Mouse (Mus musculus) frontal cortex, adult (tissue): ENCODE data around the gene Pla2g6.

Experiments used
- ATAC-seq: cut with Nextera tagmentation; 2 replicates; pipeline ENCODE4 v1.9.2; 2017; ENCODE audit warnings: mild to moderate bottlenecking, moderate library complexity, mixed read lengths; ENCODE audit not compliant: low TSS enrichment

Pla2g6 gene

DNA sequence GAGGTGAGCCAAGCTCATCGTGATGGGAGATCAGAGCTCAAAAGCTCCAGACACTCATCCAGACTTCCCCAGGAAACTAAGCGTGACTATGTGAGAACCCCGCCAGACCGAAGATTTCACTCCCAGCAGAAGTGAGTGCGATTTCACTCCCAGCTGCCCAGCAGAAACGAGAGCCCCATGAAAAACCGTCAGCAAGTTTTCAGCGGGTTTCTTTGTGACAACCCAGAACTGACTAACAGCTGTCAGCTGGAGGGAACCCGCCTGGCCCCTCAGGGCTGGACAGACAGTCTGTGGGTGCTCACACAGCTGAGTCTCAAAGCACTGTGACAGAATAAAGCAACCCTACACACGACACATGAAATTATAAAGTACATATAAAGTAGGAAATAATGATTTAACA is 50.5 kb downstream of the Pla2g6 start:
- ATAC-seq: no peak

DNA sequence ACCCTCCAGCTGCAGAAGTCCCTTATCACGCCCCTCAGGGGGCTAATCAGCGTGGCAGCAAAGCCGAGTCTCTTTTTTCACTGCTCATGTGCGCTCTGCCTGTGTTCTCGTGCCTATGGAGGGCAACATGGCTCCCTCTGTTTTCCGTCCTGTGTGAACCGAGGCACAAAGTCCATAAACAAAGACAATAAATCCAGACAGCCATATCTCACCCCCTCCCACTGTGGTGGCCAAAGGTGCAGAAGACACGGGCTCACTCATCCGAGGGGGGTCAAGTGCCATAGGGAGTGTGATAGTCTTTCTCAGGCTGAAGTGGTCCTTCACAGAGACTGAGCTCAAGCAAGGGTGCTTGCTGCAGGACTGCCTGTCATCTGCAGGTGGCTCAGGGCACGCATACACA is 55.2 kb downstream of the Pla2g6 start:
- ATAC-seq: no peak

DNA sequence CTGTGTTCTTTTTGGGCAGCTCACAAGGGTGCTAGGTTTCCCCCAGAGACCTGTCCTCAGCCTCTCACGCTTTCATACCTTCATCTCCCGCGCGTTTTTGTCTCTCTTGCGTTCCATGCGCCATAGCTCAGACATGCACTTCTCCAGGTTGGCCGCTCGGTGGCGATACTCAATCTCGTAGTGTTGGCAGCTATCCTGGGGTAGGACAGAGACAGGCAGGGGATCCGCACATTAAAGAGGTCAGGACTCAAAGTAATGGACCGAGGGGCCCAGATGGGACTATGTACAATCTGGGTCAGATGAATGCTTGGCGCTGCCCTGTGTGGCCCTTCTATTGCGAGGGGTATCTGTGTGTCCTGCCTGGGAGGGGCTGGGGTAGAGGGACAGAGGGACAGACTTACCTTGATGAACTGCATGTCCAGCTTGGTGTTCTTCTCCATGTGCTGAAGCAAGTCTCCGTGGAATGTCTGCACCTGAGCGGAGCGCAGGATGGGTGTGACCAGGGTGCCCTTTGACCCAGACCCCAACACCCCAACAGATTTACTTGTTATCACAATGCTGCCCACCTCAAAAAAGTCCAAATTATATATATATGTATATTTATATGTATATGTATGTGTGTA is 57.0 kb downstream of the Pla2g6 start:
- peak; percentile 47; the same call in 1 of the 2 replicates for ATAC-seq

DNA sequence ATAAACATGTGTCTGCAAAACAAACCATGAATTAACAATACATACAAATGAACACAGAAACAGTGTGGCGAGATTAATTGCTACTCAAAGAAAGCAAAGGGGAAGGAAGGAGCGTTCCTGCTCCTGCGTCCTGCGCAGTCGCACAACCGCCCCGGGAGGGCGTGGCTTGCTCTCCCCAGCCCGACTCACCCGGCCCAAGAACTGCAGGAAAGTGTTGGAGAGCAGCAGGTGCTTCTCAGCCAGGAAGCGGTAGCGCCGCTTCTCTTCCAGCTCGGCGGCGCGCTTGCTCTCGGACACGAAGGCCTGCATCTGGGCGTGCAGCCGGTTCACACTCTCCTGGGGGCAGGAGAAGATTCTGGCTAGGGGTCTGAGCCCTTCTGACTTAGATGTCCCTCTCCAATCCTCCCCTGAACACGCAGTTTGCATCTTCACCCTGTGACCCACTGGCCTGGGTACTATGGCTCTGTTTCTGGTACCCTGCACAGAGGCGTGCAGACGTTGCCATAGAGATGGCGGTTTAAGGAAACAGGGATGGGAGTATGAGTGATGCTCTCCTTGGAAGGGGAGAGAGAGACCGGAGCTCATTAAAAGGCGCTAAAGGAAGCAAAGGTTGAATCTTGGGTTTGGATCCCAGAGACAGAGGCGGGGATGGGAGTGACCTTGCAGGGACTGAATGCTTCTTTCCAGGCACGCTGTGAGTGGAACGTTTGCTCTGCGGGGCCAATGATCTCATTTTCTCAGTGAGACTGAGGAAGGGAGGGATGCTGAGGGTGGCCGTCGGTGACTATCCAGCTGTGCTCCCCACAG is 57.7 kb downstream of the Pla2g6 start:
- peak; percentile 69; the same call in 1 of the 2 replicates for ATAC-seq

DNA sequence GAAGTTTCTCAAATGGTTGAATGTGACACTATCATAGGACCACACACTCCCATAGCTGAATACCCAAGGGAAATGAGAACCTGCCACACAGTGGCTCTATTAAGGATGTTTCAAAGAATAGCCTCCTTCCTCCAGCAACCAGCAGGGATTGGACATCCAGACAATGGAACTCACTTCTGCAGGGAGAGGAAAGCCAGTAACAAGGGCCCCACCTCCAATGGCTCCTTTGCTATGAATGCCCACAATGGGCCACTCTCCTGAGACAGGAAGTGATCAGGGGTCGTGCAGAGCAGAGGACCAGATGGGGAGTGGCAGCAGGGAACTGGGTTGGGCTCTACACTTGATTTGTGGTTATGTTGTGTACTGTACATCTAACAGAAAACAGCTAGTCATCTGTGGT is 59.7 kb downstream of the Pla2g6 start:
- no peak for ATAC-seq

DNA sequence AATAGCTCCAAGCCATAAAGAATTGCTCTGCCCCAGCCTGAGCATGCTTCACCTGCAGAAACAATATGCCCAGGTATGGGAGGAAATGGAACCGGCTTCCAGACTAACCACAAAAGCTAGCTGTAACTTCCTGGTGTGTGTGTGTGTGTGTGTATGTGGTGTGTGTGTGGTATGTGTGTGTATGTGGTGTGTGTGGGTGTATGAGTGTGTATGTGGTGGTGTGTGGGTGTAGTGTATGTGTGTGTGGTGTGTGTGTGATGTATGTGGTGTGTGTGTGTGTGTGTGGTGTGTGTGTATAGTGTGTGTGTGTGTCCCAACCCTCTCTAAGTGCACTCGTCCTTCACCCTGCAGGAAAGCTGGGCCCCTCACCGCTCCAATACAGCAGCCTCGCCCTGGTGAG is 62.8 kb downstream of the Pla2g6 start:
- ATAC-seq: no peak

DNA sequence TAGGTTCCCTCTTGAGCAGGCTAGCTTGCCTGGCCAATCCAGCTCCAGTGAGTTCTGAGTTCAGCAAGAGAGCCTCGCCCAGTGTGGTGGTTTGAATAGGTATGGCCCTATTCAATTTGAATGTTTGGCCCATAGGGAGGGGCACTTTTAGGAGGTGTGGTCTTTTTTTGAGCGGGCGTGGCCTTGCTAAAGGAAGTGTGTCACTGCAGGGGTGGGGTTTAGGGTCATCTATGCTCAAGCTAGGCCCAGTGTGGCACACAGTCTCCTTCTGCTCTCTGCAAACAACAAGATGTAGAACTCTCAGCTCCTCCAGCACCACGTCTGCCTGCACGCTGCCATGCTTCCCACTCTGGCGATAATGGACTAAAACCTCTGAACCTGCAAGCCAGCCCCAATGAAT is 64.5 kb downstream of the Pla2g6 start:
- no peak for ATAC-seq

DNA sequence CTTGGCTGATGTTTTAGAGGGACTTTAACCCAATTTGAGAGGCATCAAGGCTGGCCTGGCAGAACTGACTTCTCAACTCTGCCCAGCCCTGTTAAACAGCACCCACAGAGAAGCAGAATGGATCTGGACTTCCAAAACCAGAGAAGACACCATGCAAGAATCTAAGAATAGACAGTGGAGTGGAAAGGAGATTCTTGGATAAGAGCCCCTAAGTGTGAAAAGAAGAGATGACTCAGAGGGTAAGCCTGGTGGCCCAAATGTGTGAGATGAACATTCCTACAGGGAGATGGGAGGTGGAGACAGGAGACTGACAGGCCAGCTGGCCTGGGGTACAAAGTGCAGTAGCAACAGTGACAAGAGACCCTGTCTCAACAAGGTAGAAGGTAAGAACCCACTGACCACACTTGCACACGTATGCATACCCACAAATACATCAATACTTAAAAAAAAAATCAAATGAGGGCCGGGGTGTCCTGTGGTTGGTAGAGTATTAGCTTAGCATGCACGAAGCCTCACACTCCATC is 65.3 kb downstream of the Pla2g6 start:
- ATAC-seq: peak; percentile 66

DNA sequence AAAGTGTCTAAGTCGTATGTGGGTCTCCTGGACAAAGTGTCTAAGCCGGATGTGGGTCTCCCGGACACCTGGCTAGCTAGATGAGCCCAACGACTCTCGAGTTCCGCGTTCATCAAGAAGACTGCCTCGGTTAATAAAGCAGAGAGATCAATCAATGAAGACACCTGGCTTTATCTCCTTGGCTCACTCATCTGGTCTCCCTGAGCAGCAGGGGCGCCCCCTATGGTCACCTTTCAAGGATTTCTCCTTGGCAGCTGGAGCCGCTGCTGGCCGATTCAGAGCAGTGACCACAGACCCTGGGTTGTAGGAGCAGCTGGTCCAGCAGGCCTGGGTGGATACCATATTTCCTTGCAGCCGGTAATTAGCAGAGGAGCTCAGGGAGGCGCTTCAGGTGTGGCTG is 65.8 kb downstream of the Pla2g6 start:
- no peak for ATAC-seq

DNA sequence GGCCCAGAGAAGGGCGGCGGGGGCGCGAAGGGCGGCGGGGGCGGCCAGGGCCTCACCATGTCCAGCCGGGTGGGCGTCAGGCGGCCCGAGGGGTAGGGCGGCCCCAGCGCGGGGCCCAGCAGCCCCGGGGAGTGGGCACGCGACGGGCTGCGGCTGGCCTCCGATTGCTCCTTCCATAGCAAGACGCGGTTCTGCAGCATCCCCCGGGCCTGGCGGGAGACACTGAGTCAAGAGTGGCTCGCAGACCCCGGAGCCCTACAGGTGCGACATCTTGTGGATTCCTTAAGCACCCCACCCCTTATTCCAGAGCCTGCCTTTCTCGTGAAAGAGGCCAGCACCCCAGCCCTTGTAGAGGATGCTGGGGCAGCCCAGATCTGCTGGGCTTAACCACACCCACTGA is 66.4 kb downstream of the Pla2g6 start:
- ATAC-seq: no peak

DNA sequence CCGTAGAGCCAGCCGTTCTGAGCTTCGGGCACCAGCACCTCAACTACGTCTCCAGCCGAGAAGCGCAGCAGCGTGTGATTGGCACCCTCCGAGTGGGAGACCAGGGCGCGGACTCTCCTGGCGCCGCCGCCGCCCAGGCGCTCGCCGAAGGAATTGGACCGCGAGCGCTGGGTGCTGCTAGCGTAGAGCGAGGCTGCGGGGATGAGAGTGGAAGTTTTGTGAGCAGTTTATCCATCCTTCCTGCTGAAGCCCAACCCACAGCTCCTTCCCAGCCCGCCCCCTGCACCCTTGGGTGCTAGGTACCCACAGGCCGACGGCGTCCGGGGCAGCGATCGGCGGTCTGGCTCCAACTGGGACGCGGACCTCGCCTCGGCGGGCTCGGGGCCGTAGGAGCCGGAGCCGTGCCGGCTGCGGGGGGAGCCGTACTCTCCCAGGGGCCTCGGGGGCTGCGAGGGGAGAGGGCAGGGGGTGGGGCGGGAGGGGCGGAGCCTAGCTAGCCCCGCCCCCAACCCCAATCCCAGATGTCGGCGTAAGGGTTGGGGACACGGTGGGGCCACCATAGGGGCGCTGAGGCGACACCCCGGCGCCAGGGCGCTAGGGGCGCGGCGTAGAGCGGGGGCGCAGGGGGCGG is 67.0 kb downstream of the Pla2g6 start:
- ATAC-seq: peak; percentile 85

DNA sequence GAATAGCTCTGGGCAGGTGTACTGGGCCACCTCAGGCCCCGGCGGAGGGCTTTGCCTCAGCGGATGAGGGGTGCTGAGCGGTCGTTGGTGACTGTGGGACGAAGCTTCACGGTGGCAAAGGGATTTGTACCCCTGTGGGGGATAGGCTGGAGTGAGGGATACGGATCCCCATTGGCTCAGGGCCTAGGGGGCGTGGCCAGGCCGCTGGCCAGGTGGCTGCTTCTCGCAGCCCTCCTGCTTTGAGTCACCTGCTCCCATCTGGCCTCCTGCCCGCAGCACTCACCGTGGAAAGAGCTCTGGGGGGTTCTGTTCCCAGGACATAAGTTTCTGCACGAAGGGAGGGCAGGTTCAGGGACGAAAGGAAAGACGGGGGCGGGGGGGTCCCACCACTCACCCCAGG is 69.7 kb downstream of the Pla2g6 start:
- ATAC-seq: no peak

DNA sequence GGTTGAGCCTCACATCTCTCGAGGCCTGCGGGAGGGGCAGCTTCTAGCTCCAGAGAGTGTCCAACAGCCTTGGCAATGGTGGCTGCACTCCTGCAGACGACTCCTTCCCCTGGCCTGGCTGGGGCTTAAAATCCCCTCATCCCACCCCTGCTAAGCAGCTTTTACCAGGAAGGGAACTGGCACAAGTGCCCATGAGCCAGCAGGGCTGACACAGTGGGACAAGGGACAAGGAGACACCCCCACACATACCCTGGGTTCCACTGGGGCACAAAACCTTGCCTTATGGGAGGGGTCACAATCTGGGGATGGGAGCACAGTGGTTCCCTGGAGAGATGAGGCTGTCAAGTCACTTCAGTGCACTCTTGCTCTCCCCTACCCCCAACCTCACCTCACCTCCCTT is 73.5 kb downstream of the Pla2g6 start, which contains the start of gene Slc16a8:
Gene Slc16a8, minus strand, starts transcription at position 101 of the 400 bp plus-strand sequence.
- ATAC-seq: no peak

DNA sequence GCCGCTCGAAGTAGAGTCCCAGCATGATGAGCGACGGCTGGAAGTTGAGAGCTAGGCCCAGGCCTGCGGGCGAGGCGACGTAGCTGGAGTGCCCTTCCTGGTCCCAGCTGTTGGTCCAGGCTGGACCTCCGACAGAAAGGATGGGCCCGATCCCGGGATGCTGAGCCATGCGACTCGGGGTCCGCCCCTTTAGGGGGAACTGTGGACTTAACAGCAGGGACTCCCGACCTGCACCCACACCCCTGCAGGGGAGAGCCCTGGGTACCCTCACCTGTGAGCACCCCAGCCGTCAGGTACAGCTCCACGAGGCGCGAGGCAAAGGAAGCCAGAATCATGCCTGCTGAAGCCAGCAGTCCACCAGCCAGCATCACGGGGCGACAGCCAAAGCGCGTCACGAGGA is 75.6 kb downstream of the Pla2g6 start:
- no peak for ATAC-seq

DNA sequence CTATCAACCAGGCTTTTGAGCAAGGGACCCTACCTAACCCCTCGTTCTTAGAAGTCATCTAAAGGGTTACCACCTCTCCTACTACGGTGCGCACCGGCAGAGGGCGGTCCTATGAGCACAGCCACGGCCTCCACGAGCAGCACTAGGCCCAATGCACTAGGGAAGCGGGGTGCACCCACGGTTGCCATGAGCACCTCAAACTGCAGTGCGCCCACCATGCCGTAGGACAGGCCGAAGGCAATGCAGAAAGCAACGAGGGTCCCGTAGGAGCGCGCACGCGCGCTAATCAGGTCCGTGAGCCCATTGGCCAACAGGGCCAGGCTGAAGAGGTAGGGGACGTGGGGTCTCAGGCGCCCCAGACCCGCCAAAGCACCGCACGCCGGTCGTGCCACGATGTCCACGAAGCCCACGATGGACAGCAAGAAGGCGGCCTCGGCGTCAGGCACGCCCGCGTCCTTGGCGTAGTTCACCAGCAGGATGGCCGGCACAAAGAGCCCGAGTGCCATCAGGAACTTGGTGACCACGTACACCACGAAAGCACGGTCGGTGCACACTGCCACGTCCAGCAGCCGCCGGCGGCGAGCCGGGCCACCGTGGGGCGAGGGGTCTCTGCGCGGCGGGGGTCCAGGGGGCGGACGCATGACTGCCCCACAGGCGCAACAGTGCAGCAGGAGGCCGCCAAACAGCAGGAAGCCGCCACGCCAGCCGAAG is 76.3 kb downstream of the Pla2g6 start:
- ATAC-seq: peak; percentile 66

DNA sequence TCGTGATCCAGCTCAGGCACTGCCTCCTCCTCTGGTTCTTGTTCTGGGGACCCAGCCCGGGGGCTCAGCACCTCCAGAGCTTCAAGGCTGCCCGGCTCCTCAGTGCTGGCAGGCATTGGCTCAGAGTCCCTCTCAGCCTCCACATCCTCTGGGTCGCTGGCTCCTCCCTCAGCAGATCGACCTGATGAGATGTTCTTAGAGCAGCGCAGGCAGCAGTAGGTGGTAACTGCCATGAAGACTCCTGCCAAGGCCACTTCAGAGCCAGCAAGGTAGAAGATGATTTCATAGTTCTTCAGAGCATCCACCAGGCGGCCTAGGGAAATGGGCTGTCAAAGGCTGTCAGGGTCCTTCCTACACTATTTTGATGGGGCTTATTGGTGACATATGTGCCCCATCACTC is 77.0 kb downstream of the Pla2g6 start:
- peak; percentile 70 for ATAC-seq

DNA sequence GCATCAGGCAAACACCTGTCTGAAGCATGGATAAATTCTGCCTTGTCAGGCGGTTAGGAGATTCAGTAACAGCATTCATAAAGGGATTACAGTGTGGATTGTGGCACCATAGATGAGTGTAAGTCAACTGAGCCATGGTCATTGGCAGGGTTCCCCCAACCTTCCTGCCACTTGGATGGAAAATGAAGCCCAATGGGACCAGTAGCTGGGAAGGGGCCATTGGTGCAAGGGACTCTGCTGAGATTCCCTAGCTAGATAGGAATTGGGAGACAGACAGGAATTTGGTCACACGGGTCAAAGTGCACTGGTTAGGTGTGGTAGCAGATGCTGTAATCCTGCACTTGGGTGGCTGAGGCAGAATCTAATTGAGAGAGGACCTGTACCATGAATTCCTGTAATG is 78.0 kb downstream of the Pla2g6 start:
- ATAC-seq: no peak

DNA sequence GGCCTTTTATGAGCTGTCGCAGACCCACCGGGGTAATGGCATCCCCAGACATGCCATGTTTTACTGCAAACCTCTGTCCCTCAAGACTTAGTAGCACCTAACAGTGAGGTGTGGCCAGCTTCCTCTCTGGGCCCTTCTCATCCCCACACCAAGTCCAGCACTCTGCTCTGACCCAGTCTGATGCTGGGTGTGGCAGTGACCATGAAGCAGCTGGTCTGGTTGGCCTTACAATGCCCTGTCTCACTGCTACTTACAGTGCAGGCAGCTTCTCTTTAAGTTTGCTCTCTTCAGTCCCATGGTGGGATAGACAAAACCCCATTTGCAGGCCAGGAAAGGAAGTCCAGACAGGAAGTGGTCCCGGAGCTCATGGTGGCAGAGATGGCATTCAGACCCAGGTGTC is 82.9 kb downstream of the Pla2g6 start:
- ATAC-seq: no peak

DNA sequence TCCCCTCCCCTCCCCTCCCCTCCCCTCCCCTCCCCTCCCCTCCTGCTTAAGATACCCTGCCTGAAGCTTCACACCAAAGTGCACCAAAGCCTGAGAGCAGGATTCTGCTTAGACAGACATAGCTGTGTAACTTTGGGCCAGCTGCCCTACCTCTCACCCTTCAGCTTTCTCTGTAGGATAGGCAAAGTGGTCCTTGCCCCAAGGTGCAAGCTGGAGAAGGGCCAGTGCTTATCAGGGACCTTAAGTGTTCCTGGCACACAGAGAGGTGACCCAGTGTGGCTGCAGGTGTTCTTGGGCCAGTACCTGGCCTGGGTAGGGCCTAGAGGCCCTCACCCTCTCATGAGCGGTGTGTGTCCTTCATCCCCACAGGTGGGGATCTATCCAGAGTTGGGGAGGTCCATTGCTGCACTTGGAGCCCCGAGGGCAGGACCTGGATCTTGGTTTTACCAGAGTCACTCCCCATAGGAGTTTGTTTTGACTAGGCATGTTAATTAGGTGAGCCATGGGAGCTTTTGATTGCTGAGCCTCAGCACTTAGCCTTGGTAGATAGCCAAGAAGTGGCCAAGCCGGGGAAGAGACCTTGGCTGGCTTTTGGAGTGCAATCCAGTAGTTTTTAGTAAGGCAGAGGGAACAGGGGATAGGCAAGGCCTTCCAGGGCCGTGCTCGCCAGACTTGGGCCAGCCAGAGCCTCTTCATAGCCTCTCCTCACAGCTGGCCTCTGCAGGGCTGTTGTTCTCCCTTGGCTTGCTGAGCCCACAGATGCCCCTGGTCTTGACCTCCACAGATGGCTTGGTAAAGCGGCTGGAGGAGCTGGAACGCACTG is 83.9 kb downstream of the Pla2g6 start:
- ATAC-seq: no peak

DNA sequence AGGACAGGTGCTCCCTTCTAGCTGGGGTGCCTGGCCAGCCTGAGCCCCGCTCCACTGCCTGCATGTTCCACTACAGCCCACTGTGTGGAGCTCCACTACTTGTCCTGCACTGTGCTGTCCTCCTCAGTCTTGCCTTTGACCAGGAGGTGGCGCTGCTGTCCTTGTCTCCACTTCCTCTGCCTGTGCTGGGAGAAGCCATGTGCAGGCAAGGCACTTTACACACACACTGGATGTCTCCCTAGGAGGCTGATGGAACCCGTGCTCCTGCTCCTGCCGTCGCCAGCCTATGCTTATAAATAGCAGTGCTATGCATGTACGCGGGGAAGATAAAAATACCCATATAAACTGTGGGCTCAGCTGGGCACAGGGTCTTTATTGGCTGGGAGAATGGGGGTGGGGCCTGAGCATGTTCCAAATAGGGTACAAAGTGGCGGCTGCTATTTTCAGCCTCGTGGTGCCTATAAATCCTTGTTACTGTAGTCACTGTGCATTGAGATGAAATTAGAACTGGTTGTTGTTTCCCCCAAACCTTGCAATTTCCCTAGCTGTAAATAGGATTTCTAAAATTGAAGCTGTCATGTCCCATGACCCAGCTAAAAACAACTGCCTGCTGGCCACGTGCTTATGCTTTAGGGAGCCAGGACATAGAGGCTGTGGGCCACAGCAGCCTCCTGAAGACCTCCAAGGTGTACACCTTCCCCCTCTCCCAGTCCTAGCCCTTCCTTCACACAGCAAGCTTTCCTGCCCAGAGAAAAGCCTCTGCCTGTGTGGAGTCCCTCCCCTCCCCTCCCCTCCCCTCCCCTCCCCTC is 84.8 kb downstream of the Pla2g6 start:
- peak; percentile 95 for ATAC-seq
